Mouse (Mus musculus) adrenal gland, postnatal 10 days (tissue): ENCODE measurements around the gene Ripk1. TPM values are rescaled to one million over a fixed set of nuclear protein-coding genes. Genes with fewer than 3 reads are reported as not detected.
"Not testable (repeated sequence)": the region's sequence is repeated elsewhere in the genome, so short reads cannot be mapped to it uniquely, and the experiment has no call there.

Source experiments
- DNase-seq: peaks from one replicate; pipeline ENCODE4 v3.0.0; 2021; ENCODE audit warnings: mixed read lengths
- total RNA-seq, 2 experiments: library from RNA; stranded (reverse); gene quantifications; 2 replicates each; pipeline ENCODE4 v1.2.3; 2021

Gene Ripk1
- total RNA-seq, 2 experiments from 2014 or later = 27.4 to 27.7 TPM

- no peak for DNase-seq
Observed at GRCm38 (mm10) chr13:34038056-34038432, 35.9 kb downstream of the Ripk1 start.

- DNase-seq = no peak
Observed at GRCm38 (mm10) chr13:34038901-34039341, 36.8 kb downstream of the Ripk1 start.

GRCm38 (mm10) chr13:34040091-34040490, 37.9 kb downstream of the Ripk1 start:
- no peak for DNase-seq

GRCm38 (mm10) chr13:34043716-34044393, 41.7 kb downstream of the Ripk1 start:
- DNase-seq = no peak

- DNase-seq = no peak
Observed at GRCm38 (mm10) chr13:34045511-34046249, 43.5 kb downstream of the Ripk1 start.

GRCm38 (mm10) chr13:34046421-34047012, 44.4 kb downstream of the Ripk1 start:
- DNase-seq = peak; percentile 82

- no peak for DNase-seq
Observed at GRCm38 (mm10) chr13:34047526-34047925, 45.4 kb downstream of the Ripk1 start.

- peak; percentile 28 for DNase-seq
Observed at GRCm38 (mm10) chr13:34050479-34050878, 48.3 kb downstream of the Ripk1 start.

- DNase-seq = no peak
Observed at GRCm38 (mm10) chr13:34051692-34052091, 49.5 kb downstream of the Ripk1 start.

- peak; percentile 29 for DNase-seq
Observed at GRCm38 (mm10) chr13:34053673-34054282, 51.6 kb downstream of the Ripk1 start.

GRCm38 (mm10) chr13:34054391-34054790, 52.2 kb downstream of the Ripk1 start:
- DNase-seq = peak; percentile 37

- DNase-seq = no peak
Observed at GRCm38 (mm10) chr13:34054983-34055382, 52.8 kb downstream of the Ripk1 start.

- no peak for DNase-seq
Observed at GRCm38 (mm10) chr13:34057252-34057651, 55.1 kb downstream of the Ripk1 start.

GRCm38 (mm10) chr13:34060061-34060460, 57.9 kb downstream of the Ripk1 start:
- no peak for DNase-seq

- DNase-seq = no peak
Observed at GRCm38 (mm10) chr13:34062466-34062865, 60.3 kb downstream of the Ripk1 start.

- peak; percentile 37 for DNase-seq
Observed at GRCm38 (mm10) chr13:34066351-34066750, 64.2 kb downstream of the Ripk1 start.

GRCm38 (mm10) chr13:34070296-34070695, 68.1 kb downstream of the Ripk1 start:
- DNase-seq = no peak

- DNase-seq = no peak
Observed at GRCm38 (mm10) chr13:34071836-34072235, 69.7 kb downstream of the Ripk1 start.

- no peak for DNase-seq
Observed at GRCm38 (mm10) chr13:34072847-34073246, 70.7 kb downstream of the Ripk1 start.

- not testable (repeated sequence) for DNase-seq
Observed at GRCm38 (mm10) chr13:34074441-34074840, 72.3 kb downstream of the Ripk1 start.

- not testable (repeated sequence) for DNase-seq
Observed at GRCm38 (mm10) chr13:34075893-34076292, 73.7 kb downstream of the Ripk1 start.

GRCm38 (mm10) chr13:34076561-34077491, 74.7 kb downstream of the Ripk1 start:
- peak; percentile 67 for DNase-seq
